In the genomic region with DNA sequence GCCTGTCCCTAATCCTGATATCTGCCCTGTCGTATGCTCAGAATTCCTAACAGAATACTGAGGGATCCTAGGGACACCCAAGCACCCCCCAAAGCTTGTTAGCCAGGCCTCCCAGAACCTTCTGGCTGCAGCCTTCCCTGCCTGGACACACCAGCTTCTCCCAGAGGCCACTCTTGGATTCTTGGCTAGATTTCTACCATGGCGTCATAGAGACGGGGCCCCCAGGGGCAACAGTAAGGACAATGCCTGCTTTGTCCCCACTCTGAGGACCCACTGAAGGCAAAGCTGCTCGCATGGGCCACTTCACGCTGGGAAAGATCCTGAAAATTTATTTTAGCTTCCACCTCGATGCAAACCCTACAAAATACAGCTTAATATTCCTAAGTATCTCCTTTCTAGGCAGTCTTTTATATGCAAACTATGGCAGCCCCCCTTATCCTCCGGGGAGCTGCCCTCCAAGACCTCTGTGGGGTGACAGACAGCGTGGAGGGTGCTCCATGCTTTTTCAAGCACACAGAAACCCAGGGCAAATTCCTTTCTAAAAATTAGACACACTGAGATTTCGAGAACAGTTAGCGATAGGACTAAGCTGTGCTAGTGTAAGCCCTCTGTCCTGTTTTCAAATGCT, we compare ENCODE assay signal across 10 mouse cellular contexts. TPM values are rescaled to one million over a fixed set of nuclear protein-coding genes. Genes with fewer than 3 reads are reported as not detected.
DNase-seq lines count a peak whose midpoint lies in the region; ATAC-seq and TF ChIP-seq lines count a peak whose summit lies in the region.
"Had no signal": no experiment of that assay in that cellular context is flagged by ENCODE, and none has a peak within 500 bp of the region (broad histone marks: within the 10 kb centered on the region; RNA-seq: fewer than 3 reads in every experiment).

No protein-coding gene starts in this region.

- DNase-seq in lung, embryonic 14.5 days: peak; percentile 73
- DNase-seq in lung, postnatal 4 days: no peak
- peak; percentile 55 for DNase-seq in hindbrain, embryonic 14.5 days (ENCODE audit: low spot score)
- no peak for DNase-seq in ovary, postnatal 10 days (ENCODE audit: low spot score)
- no peak for DNase-seq in cerebellum, adult 11-12 months
- no peak for DNase-seq in spleen, postnatal 4 days (ENCODE audit: low spot score in 2 of 2)
- DNase-seq: kidney, adult 9 months had no signal

- H3K36me3 ChIP-seq in lung, embryonic 14.5 days (ENCODE audit: insufficient read depth): no peaks in the 10 kb centered on the region
- H3K36me3 ChIP-seq in forebrain, embryonic 16.5 days (ENCODE audit: control insufficient read depth, insufficient read depth): no peaks in the 10 kb centered on the region
- H3K36me3 ChIP-seq in hindbrain, embryonic 14.5 days (replicated peaks; ENCODE audit: control insufficient read depth, insufficient read depth): no peaks in the 10 kb centered on the region
- no peaks in the 10 kb centered on the region for H3K36me3 ChIP-seq in neural tube, embryonic 14.5 days (ENCODE audit: control insufficient read depth, insufficient read depth, low read length)

- WGBS in lung, embryonic 14.5 days: 60% methylated on average over 10 of the region's 10 CpGs
- 13% methylated on average over 10 of the region's 10 CpGs for WGBS in forebrain, embryonic 16.5 days
- WGBS in hindbrain, embryonic 14.5 days: 21% methylated on average over 10 of the region's 10 CpGs
- WGBS in neural tube, embryonic 14.5 days: 17% methylated on average over 10 of the region's 10 CpGs

- H3K4me1 ChIP-seq in lung, embryonic 14.5 days (ENCODE audit: insufficient read depth): 0 out of 2 replicates have a peak, but pooled peaks cover 3% of the 10 kb centered on the region
- peaks cover 25% of the 10 kb centered on the region for H3K4me1 ChIP-seq in forebrain, embryonic 16.5 days (replicated peaks; ENCODE audit: control insufficient read depth, insufficient read depth, low read length)
- H3K4me1 ChIP-seq in hindbrain, embryonic 14.5 days (replicated peaks; ENCODE audit: control insufficient read depth, insufficient read depth, low read length): peaks cover 17% of the 10 kb centered on the region; the same call in 1 of the 2 replicates
- H3K4me1 ChIP-seq in neural tube, embryonic 14.5 days (ENCODE audit: control insufficient read depth, insufficient read depth, low read length): peaks cover 10% of the 10 kb centered on the region; the same call in 1 of the 2 replicates

- no peak for TF ChIP-seq CTCF in lung, embryonic 14.5 days (IDR thresholded peaks at IDR 0.05; ENCODE audit: low read depth)

- H3K27me3 ChIP-seq in lung, embryonic 14.5 days (ENCODE audit: insufficient read depth, low read length): no peaks in the 10 kb centered on the region
- H3K27me3 ChIP-seq in forebrain, embryonic 16.5 days (replicated peaks; ENCODE audit: control insufficient read depth, insufficient read depth, low read length): no peaks in the 10 kb centered on the region
- no peaks in the 10 kb centered on the region for H3K27me3 ChIP-seq in hindbrain, embryonic 14.5 days (ENCODE audit: control insufficient read depth, insufficient read depth, low read length)
- H3K27me3 ChIP-seq in neural tube, embryonic 14.5 days (ENCODE audit: control insufficient read depth, insufficient read depth, low read length): no peaks in the 10 kb centered on the region

- no peak overlapping the region for H3K4me3 ChIP-seq in lung, embryonic 14.5 days (ENCODE audit: low read depth, low read length)
- H3K4me3 ChIP-seq in forebrain, embryonic 16.5 days (replicated peaks; ENCODE audit: low read length): no peak overlapping the region
- no peak overlapping the region for H3K4me3 ChIP-seq in hindbrain, embryonic 14.5 days (replicated peaks; ENCODE audit: low read length)
- no peak overlapping the region for H3K4me3 ChIP-seq in neural tube, embryonic 14.5 days (ENCODE audit: low read depth, low read length)

- peak overlapping the region; percentile 93 for H3K27ac ChIP-seq in lung, embryonic 14.5 days (ENCODE audit: low read depth)
- H3K27ac ChIP-seq in forebrain, embryonic 16.5 days (ENCODE audit: low read length): peak overlapping the region; percentile 71
- H3K27ac ChIP-seq in hindbrain, embryonic 14.5 days: peak overlapping the region; percentile 76
- peak overlapping the region; percentile 66 for H3K27ac ChIP-seq in neural tube, embryonic 14.5 days (ENCODE audit: low read depth, low read length)

- no peak overlapping the region for H3K9ac ChIP-seq in lung, embryonic 14.5 days
- 0 out of 2 replicates have a peak overlapping the region, but pooled peaks have one; percentile 11 for H3K9ac ChIP-seq in forebrain, embryonic 16.5 days (replicated peaks; ENCODE audit: low read depth, low read length)
- H3K9ac ChIP-seq in hindbrain, embryonic 14.5 days: no peak overlapping the region
- H3K9ac ChIP-seq in neural tube, embryonic 14.5 days (replicated peaks; ENCODE audit: low read depth, low read length): no peak overlapping the region

- ATAC-seq in lung, embryonic 14.5 days (ENCODE audit: insufficient read depth): peak; percentile 67
- peak; percentile 84 for ATAC-seq in forebrain, embryonic 16.5 days
- ATAC-seq in hindbrain, embryonic 14.5 days (ENCODE audit: low FRiP score): peak; percentile 60; the same call in 1 of the 2 replicates
- peak; percentile 55 for ATAC-seq in neural tube, embryonic 14.5 days (ENCODE audit: low read depth)

- no peaks in the 10 kb centered on the region for H3K9me3 ChIP-seq in lung, embryonic 14.5 days (ENCODE audit: low read depth, low read length)
- H3K9me3 ChIP-seq in forebrain, embryonic 16.5 days (ENCODE audit: control insufficient read depth, low read length): no peaks in the 10 kb centered on the region
- no peaks in the 10 kb centered on the region for H3K9me3 ChIP-seq in hindbrain, embryonic 14.5 days (ENCODE audit: control insufficient read depth, low read length)
- H3K9me3 ChIP-seq in neural tube, embryonic 14.5 days (ENCODE audit: control insufficient read depth, low read length): no peaks in the 10 kb centered on the region
- H3K9me3 ChIP-seq: G1E had no signal

- H3K4me2 ChIP-seq in lung, embryonic 14.5 days: no peak overlapping the region
- no peak overlapping the region for H3K4me2 ChIP-seq in forebrain, embryonic 16.5 days (ENCODE audit: low read length)
- no peak overlapping the region for H3K4me2 ChIP-seq in hindbrain, embryonic 14.5 days (replicated peaks)
- H3K4me2 ChIP-seq in neural tube, embryonic 14.5 days (ENCODE audit: low read depth, low read length): no peak overlapping the region

RNA-seq across cellular contexts. Expression of gene Sema4d, which starts 32.2 kb away (rescaled TPM):
- 12.0 and 12.3 TPM in 2 replicates for polyA plus RNA-seq in lung, embryonic 14.5 days (2014; fragmentation: Nextera tagmentation; extraction: Ambion mirVana)
- polyA plus RNA-seq in forebrain, embryonic 16.5 days (2015; fragmentation: Nextera tagmentation; extraction: Ambion mirVana): 20.8 and 24.6 TPM in 2 replicates
- polyA plus RNA-seq in hindbrain, embryonic 14.5 days (2014; fragmentation: Nextera tagmentation; extraction: Ambion mirVana): 16.2 and 17.8 TPM in 2 replicates
- polyA plus RNA-seq in neural tube, embryonic 14.5 days (2014; fragmentation: Nextera tagmentation; extraction: Ambion mirVana): 17.4 and 20.9 TPM in 2 replicates

Comparison
In these comparisons a context has a peak if more than half of its experiments do, and no peak if none do; other contexts are left out.
1. DNase-seq: peak in lung, embryonic 14.5 days (single experiment) and hindbrain, embryonic 14.5 days (single experiment); none in lung, postnatal 4 days (0 of 2), ovary, postnatal 10 days (single experiment), cerebellum, adult 11-12 months (single experiment) and spleen, postnatal 4 days (0 of 2).
2. Peak in every context shown above with its lines, with median percentiles within 50 percentile points of each other: ATAC-seq and H3K27ac ChIP-seq.